ENCODE assay signal across 1 mouse cellular context in the genomic region with DNA sequence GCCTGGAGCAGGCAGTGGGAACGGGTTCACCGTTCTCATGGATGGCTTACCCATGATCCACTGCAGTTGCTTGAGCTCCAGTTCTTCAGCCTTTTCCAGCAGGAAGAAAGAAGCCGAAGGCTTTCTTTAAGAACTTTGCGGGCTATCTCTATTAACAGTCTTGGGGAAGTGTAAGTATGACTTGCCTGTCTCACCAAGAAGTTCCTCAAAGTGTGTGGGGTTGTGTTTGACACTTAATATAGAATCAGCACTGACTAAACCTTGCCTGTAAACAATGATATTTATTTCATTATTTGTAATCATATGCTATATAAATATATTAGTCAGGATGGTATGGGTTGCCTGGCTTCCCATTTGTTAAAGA.
TF ChIP-seq lines count a peak whose summit lies in the region.

No protein-coding gene starts in this region.

TF ChIP-seq in CH12.LX, 34 proteins besides CTCF, POLR2A, EP300 and RAD21 (continued from another document):
- no peak for TF ChIP-seq IRF4 (IDR thresholded peaks at IDR 0.05; ENCODE audit: low read depth, low read length)
- no peak for TF ChIP-seq NRF1 (IDR thresholded peaks at IDR 0.05; ENCODE audit: low read depth, low read length)
- no peak for TF ChIP-seq MYC (IDR thresholded peaks at IDR 0.05; ENCODE audit: low read depth, low read length)
- no peak for TF ChIP-seq HCFC1 (IDR thresholded peaks at IDR 0.05; ENCODE audit: low read depth, low read length)
- TF ChIP-seq UBTF (IDR thresholded peaks at IDR 0.05; ENCODE audit: low read depth, low read length) = no peak
- no peak for TF ChIP-seq POLR2AphosphoS2 (IDR thresholded peaks at IDR 0.05; ENCODE audit: low read depth, low read length)
- TF ChIP-seq ZC3H11A (IDR thresholded peaks at IDR 0.05; ENCODE audit: low read depth, low read length) = no peak
- TF ChIP-seq ELF1 (IDR thresholded peaks at IDR 0.05; ENCODE audit: low read depth, low read length) = no peak
- no peak for TF ChIP-seq CHD2 (IDR thresholded peaks at IDR 0.05; ENCODE audit: low read length)
- no peak for TF ChIP-seq TBP (conservative IDR thresholded peaks at IDR 0.05; ENCODE audit: low read depth, low read length)
- TF ChIP-seq CHD1 (IDR thresholded peaks at IDR 0.05; ENCODE audit: low read depth, low read length) = no peak
- no peak for TF ChIP-seq GABPA (IDR thresholded peaks at IDR 0.05; ENCODE audit: insufficient replicate concordance, low read depth, low read length)
